Mouse (Mus musculus) midbrain, embryonic 15.5 days (tissue): ENCODE measurements at regions not wholly inside any gene's neighbourhood (a gene's known extent, or its start where the extent isn't known, plus 50 kb on each side); places are given as distances from the start of the nearest gene placed in this dataset.

Source experiments
- ATAC-seq: fragments of 200-750 bp; cut with Nextera tagmentation; replicated peaks from 2 replicates; pipeline ENCODE4 v1.8.0; 2017; ENCODE audit warnings: moderate TSS enrichment
- H3K27ac ChIP-seq: fragments of 300-500 bp; sonication (generic); 2 replicates; pipeline ENCODE4 v1.5.1; 2015; ENCODE audit warnings: mild to moderate bottlenecking, inconsistent platforms
- H3K27me3 ChIP-seq: fragments of 300-500 bp; sonication (generic); replicated peaks from 2 replicates; pipeline ENCODE4 v1.6.1; 2015; ENCODE audit warnings: inconsistent platforms
- H3K36me3 ChIP-seq: fragments of 300-500 bp; sonication (generic); replicated peaks from 2 replicates; pipeline ENCODE4 v1.6.1; 2015; ENCODE audit warnings: inconsistent platforms
- H3K4me1 ChIP-seq: fragments of 300-500 bp; sonication (generic); 2 replicates; pipeline ENCODE4 v1.6.1; 2015; ENCODE audit warnings: inconsistent platforms
- H3K4me2 ChIP-seq: fragments of 300-500 bp; sonication (generic); 2 replicates; pipeline ENCODE4 v1.6.1; 2015; ENCODE audit warnings: inconsistent platforms, mild to moderate bottlenecking, moderate library complexity
- H3K4me3 ChIP-seq: fragments of 300-500 bp; sonication (generic); 2 replicates; pipeline ENCODE4 v1.5.1; 2015; ENCODE audit warnings: mild to moderate bottlenecking, inconsistent platforms
- H3K9ac ChIP-seq: fragments of 300-500 bp; sonication (generic); 2 replicates; pipeline ENCODE4 v1.6.1; 2015; ENCODE audit warnings: mild to moderate bottlenecking, inconsistent platforms
- H3K9me3 ChIP-seq: fragments of 300-500 bp; sonication (generic); 2 replicates; pipeline ENCODE4 v1.6.1; 2016; ENCODE audit warnings: inconsistent platforms
- WGBS: fragments of 180-500 bp; shearing (Covaris S2); methylation state at CpG from one replicate; pipeline ENCODE4 v1.1.7; 2015; ENCODE audit warnings: mixed read lengths; 5-methylcytosine and 5-hydroxymethylcytosine counted together

DNA sequence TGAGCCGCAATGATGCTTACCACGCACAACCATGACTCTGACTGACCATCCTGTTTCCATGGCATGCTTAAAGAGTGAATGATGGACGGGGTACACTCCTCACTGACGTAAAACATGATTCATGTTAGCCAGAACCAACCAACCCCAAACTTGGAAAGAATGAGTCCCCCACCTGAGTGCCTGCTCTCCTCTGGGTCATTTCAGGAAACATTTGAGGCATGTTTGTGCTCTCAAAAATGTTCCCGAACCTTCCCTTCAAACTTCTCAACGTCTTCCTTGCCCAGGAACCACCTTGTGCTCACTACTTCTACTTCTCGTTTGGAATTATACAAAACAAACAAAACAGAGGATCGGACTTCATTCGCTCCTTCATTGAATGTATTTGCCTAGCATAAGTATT lies 95.7 kb downstream of the Tmco5 start:
- no peaks in the 10 kb centered on the region for H3K36me3 ChIP-seq
- H3K4me2 ChIP-seq: no peak overlapping the region
- H3K27ac ChIP-seq: 0 out of 2 replicates have a peak overlapping the region, but pooled peaks have one; percentile 93
- no peak for ATAC-seq
- no peak overlapping the region for H3K9ac ChIP-seq
- no peaks in the 10 kb centered on the region for H3K27me3 ChIP-seq
- H3K9me3 ChIP-seq: no peaks in the 10 kb centered on the region
- peaks cover 49% of the 10 kb centered on the region for H3K4me1 ChIP-seq
- no peak overlapping the region for H3K4me3 ChIP-seq
- 64% methylated on average over 9 of the region's 9 CpGs for WGBS

DNA sequence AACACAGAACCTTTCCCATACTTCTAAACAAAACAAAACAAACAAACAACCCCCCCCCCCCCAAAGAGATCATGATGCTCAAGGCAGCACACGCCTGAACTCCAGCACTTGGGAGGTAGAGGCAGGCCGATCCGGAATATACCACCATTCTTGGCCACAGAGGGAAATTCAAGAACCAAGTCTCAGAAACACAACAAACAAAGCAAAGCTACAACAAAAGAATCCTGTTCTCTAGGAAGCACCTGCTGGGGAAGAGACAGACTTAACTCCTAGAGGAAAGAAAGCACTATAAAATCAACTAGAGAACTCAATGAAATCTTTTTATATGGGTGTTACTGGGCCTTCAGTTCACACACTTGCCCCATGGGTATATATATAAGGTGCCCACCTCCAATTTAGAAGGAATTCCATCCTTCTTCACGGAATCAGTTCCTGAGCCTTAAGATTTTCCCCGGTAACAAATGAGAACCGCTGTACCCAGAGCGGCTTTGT lies 96.1 kb downstream of the Tmco5 start:
- Histone ChIP-seq H3K4me3 (peak overlapping the region; percentile 62), H3K4me2 (peak overlapping the region; percentile 86), H3K9ac (peak overlapping the region; percentile 91; the same call in 1 of the 2 replicates), H3K4me1 (peaks cover 49% of the 10 kb centered on the region), H3K27ac (peak overlapping the region; percentile 93), H3K27me3 (no peaks in the 10 kb centered on the region), H3K36me3 (no peaks in the 10 kb centered on the region), H3K9me3 (no peaks in the 10 kb centered on the region)
- WGBS: 11% methylated on average over 7 of the region's 7 CpGs
- no peak for ATAC-seq

DNA sequence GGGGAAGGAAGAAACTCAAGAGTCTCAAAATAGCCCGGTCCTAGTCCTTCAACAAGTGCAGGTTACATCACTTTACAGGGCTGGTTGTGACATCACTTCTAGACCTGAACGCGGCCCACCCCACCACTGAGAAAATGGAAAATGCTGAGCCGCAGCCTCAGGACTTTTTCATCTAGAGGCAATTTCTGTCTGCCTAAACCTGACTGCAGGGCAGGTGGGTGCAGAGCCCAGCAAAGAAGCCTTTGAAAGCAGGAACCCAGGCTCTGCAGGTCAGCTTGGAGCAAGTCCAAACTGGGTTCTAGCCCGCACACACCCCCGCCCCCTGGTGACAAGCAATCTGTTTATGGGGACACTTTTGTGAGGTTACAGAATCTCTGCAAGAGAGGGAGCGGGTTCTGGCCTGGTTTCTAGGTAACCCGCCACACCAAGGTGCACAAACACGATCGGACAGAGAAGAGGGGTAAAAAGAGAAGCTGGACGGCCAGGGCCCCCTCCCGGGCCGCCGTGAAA lies 96.7 kb downstream of the Tmco5 start:
- Histone ChIP-seq H3K36me3 (no peaks in the 10 kb centered on the region), H3K4me1 (peaks cover 53% of the 10 kb centered on the region), H3K9me3 (no peaks in the 10 kb centered on the region), H3K9ac (peak overlapping the region; percentile 91), H3K4me3 (peak overlapping the region; percentile 62), H3K27me3 (no peaks in the 10 kb centered on the region), H3K4me2 (peak overlapping the region; percentile 86), H3K27ac (peak overlapping the region; percentile 93)
- WGBS: under 1% methylated on average over 14 of the region's 14 CpGs
- no peak; the same call in none of the 2 replicates for ATAC-seq

DNA sequence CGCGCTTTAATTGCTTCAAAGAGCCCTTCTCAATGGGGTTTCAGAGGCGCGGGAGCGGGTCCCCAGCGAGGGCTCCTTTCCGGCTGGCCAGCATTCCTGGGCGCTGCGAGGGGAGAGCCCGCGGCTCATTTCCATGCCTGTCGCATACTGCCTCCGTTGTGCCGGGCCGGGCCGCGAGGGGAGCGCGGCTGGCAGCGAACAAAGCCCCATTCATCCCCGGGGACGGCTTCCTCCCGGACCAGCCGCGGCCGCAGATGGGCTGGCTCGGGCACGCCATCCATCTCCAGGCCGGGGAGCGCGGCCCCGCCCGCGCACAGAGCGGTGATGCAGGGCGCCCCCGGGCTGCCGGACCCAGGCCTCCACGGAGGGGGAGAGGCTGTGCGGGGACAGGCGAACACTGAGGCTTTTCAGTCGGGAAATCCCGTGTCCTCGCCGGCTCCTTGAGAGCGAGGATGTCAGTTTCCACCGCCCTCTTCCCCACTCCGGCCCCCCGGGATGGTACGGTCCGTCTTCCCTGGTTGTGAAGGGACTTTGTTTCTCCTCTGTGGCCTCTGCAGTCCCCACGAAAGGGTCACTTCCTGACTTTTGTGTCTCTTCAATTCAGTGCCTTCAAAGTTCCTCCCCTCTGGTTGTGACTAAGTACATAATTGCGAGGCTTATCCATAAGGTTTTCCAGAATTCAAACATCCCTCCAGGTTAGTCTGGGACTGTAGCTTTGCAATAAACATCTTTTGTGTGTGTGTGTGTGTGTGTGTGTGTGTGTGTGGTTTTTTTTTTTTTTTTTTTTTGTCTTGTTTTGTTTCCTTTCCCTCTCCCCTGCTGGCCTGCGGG lies 97.3 kb downstream of the Tmco5 start:
- under 1% methylated on average over 53 of the region's 54 CpGs for whole genome bisulfite sequencing
- peak overlapping the region; percentile 62 for H3K4me3 ChIP-seq
- H3K9ac ChIP-seq: peak overlapping the region; percentile 91
- H3K4me1 ChIP-seq: peaks cover 55% of the 10 kb centered on the region
- H3K27me3 ChIP-seq: no peaks in the 10 kb centered on the region
- H3K4me2 ChIP-seq: peak overlapping the region; percentile 86
- H3K9me3 ChIP-seq: no peaks in the 10 kb centered on the region
- peak; percentile 94 for ATAC-seq
- peak overlapping the region; percentile 93 for H3K27ac ChIP-seq
- no peaks in the 10 kb centered on the region for H3K36me3 ChIP-seq

DNA sequence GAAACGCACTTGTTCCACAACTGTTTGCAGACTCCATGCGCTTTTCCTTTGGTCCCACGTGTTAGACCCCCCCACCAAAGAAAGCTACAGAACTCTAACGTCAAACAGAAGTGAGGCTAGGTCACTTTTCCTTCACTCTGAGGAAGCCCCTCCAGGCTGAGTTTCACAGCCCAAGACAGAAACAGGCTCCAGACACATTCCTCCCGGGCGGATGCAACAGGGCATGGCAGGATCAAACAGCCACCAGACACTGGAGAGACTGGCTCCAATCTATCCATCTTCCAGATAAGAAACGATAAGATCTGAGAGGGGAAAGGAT lies 97.9 kb downstream of the Tmco5 start:
- Histone ChIP-seq H3K27me3 (no peaks in the 10 kb centered on the region), H3K9me3 (no peaks in the 10 kb centered on the region), H3K27ac (peak overlapping the region; percentile 93), H3K36me3 (no peaks in the 10 kb centered on the region), H3K4me2 (peak overlapping the region; percentile 86), H3K4me3 (peak overlapping the region; percentile 62), H3K4me1 (peaks cover 55% of the 10 kb centered on the region), H3K9ac (0 out of 2 replicates have a peak overlapping the region, but pooled peaks have one; percentile 91)
- no peak; the same call in 1 of the 2 replicates for ATAC-seq
- WGBS: 2% methylated on average over 7 of the region's 7 CpGs

DNA sequence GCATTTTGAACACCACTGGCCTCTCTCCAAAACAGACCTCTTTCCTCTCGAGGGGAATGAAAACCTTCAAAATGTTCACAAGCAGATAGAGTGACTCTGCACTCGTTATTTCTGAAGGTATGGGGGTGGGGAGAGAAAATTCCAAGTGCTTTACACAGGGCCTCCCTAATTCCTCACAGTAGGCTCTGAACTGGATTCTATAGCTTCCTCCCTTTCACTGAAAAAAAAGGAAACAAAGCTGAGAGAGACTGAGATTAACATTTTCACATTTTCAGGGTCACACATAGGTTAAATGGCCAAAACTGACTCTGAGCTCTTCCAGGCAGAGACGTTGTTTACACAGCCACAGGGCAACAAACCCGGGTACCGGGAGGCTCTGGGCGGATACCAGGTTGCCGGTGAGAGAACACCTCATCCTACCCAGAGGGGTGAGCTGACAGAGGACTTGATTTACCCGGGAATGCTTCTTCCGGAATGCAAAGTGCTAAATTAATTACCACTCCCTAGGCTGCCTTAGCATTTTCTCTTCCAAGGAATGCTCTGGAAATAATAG lies 98.5 kb downstream of the Tmco5 start:
- no peaks in the 10 kb centered on the region for H3K36me3 ChIP-seq
- peaks cover 52% of the 10 kb centered on the region for H3K4me1 ChIP-seq
- no peak for ATAC-seq
- no peaks in the 10 kb centered on the region for H3K9me3 ChIP-seq
- H3K9ac ChIP-seq: no peak overlapping the region
- WGBS: 6% methylated on average over 9 of the region's 9 CpGs
- peak overlapping the region; percentile 93 for H3K27ac ChIP-seq
- H3K4me3 ChIP-seq: no peak overlapping the region
- H3K27me3 ChIP-seq: no peaks in the 10 kb centered on the region
- peak overlapping the region; percentile 86; the same call in 1 of the 2 replicates for H3K4me2 ChIP-seq

DNA sequence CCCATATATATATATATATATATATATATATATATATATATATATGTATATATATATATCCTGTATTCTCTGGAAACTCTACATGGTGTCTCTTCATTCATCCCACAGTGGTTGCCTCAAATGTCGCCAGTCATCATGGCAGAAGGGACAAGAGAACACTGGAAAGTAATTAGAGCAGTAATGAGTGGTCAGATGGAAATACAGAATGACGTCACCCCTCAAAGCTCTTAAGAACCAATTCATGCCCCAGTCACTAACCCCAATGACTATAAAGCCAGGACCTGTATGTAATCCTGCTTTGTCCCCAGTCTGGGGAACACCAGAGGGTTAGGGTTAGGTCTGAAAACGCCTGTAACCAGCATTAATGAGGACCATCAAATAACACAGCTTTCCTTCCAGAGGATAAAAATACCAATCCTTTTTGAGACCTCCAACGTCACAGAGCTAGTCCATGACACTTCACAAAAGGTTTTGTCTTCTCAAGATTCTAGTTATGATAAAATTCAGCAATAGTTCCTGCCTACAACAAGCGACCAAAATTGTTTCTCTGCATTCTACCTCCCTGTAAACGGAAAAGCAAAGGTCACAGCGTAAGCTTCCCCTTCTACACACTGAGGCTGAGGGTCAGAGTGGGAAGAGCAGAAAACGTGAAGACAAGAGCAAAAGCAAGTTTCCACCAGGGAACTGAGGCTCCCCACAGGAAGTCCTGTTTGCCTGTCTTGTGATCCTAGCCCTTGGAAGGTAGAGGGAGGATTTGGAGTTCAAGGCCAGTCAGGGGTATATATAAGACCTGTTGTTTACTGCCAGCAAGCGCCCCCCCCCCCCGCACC lies 99.5 kb downstream of the Tmco5 start:
- no peaks in the 10 kb centered on the region for H3K36me3 ChIP-seq
- no peaks in the 10 kb centered on the region for H3K9me3 ChIP-seq
- ATAC-seq: no peak
- WGBS: 42% methylated on average over 10 of the region's 10 CpGs
- H3K9ac ChIP-seq: no peak overlapping the region
- H3K4me3 ChIP-seq: no peak overlapping the region
- no peak overlapping the region for H3K4me2 ChIP-seq
- peaks cover 43% of the 10 kb centered on the region for H3K4me1 ChIP-seq
- no peaks in the 10 kb centered on the region for H3K27me3 ChIP-seq
- H3K27ac ChIP-seq: no peak overlapping the region

DNA sequence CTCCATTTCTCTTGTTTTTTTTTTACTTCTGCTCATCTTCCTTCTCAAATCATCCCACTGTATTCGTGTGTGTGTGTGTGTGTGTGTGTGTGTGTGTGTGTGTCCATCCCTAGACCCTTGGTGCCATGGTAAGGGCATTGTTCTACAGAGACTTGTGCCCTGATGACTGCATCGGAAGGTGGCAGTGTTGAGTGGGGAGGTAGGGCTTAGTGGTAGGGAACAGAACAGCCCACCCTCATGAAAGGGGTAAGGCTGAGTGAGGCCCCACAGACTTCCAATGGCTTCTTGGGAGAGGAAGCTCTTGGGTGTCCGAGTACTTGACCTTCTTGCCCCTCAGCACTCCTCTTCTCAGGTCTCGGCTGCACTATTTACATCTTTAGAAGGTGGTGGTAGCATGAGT lies 100.3 kb downstream of the Tmco5 start:
- Histone ChIP-seq H3K4me1 (peaks cover 38% of the 10 kb centered on the region), H3K4me3 (no peak overlapping the region)

DNA sequence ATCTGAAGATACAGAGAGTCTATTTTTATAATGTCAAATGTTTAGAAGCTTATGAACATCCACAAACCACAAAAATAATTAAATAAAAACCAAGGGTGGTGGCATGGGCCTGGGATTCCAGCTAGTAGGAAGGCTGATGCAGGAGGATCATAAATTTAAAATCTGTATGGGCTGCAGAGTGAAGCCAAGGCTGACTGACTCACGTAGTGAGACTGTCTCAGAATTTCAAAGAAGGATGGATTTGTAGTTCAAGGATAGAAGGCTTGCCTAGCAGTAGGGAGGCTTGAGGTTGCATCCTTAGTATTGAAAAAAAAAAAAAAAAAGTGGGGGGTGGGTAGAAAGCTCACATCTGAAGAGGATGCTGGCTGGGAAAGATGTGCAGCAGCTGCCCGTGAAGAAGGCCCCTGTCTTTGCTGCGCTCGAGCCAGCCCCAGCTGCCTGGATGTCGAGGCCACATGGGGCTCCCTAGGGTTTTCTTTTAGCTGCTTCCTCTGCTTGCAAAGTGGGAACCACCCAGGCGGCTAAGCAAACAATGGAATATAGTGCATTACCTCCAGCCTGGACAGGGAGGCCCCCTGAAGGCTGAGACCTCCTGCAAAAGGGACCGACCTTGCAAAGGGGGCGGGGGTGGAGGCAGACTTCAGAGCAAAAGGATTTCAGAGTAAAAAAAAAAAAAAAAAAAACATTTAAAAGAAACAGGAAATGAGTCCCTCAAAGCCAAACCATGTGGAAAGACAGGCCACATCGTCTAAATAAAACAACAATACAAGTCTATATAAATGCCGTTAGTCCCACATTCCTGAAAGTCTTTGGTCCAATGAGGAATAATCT lies 101.3 kb downstream of the Tmco5 start:
- 7% methylated on average over 10 of the region's 10 CpGs for WGBS
- no peak overlapping the region for H3K4me2 ChIP-seq
- no peak overlapping the region for H3K9ac ChIP-seq
- peaks cover 30% of the 10 kb centered on the region for H3K4me1 ChIP-seq
- H3K27me3 ChIP-seq: no peaks in the 10 kb centered on the region
- H3K4me3 ChIP-seq: no peak overlapping the region
- H3K36me3 ChIP-seq: no peaks in the 10 kb centered on the region
- H3K27ac ChIP-seq: peak overlapping the region; percentile 4; the same call in 1 of the 2 replicates
- H3K9me3 ChIP-seq: no peaks in the 10 kb centered on the region
- no peak for ATAC-seq

More for the DNA sequence above, 100.3 kb downstream of the Tmco5 start:
- Histone ChIP-seq H3K9ac (no peak overlapping the region), H3K4me2 (no peak overlapping the region), H3K9me3 (no peaks in the 10 kb centered on the region), H3K27me3 (no peaks in the 10 kb centered on the region), H3K27ac (no peak overlapping the region), H3K36me3 (no peaks in the 10 kb centered on the region)
- WGBS: 53% methylated on average over 4 of the region's 4 CpGs
- no peak for ATAC-seq

DNA sequence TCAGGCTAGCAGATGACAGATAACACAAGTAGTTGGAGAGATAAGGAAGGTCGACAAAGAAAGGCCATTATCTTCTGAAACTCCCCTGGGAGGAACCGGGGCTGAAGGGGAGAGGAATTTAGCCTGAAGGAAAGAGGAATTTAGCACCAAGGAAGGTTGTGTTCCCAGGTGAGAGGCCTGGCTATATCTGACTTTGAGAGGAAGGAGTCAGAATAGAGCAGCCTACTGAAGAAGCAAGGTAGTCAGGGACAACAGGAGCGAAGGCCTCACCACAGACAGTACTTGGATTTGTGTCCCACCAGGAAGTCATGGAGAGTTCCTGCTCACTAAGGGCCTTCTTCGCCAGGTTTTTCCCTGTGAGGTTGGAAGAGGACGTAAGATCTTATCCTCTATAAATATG lies 102.2 kb downstream of the Tmco5 start:
- H3K9me3 ChIP-seq: no peaks in the 10 kb centered on the region
- peaks cover 22% of the 10 kb centered on the region for H3K4me1 ChIP-seq
- no peaks in the 10 kb centered on the region for H3K27me3 ChIP-seq
- no peak overlapping the region for H3K4me3 ChIP-seq
- H3K36me3 ChIP-seq: no peaks in the 10 kb centered on the region
- H3K27ac ChIP-seq: no peak overlapping the region
- ATAC-seq: no peak
- no peak overlapping the region for H3K4me2 ChIP-seq
- no peak overlapping the region for H3K9ac ChIP-seq
- WGBS: 44% methylated on average over 5 of the region's 5 CpGs

DNA sequence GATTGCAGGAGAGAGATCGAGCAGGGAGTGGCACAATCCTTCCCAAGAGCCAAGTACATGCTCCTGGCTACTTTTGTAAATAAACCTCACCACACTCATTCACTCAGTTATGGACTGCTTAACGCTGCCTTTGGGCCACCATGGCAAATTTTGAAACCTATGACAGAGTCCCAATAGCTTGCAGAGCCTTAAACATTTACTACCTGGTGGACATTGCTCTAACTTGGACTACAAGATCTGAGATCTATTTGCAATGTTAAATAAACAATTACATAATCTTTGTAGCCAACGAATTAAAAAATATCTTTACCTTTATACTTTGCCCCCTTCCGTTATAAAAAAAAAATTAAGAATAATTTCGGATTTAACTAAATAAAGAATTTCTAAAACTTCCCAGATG lies 104.9 kb downstream of the Tmco5 start:
- Histone ChIP-seq H3K36me3 (no peaks in the 10 kb centered on the region), H3K4me2 (no peak overlapping the region), H3K4me1 (peaks cover 6% of the 10 kb centered on the region; the same call in 1 of the 2 replicates), H3K27ac (no peak overlapping the region), H3K27me3 (no peaks in the 10 kb centered on the region), H3K4me3 (no peak overlapping the region), H3K9me3 (no peaks in the 10 kb centered on the region), H3K9ac (no peak overlapping the region)
- ATAC-seq: no peak
- 92% methylated on average over 5 of the region's 5 CpGs for WGBS
